Mouse (Mus musculus) adrenal gland, postnatal 4 days (tissue): ENCODE measurements at regions not wholly inside any gene's neighbourhood (a gene's known extent, or its start where the extent isn't known, plus 50 kb on each side); places are given as distances from the start of the nearest gene placed in this dataset.

ENCODE experiments used
- DNase-seq, 2 experiments: peaks; one replicate each; pipeline ENCODE4 v3.0.0; 2021 to 2022; ENCODE audit warnings: low spot score in 2 of 2, mixed read lengths in 2 of 2

GRCm38 (mm10) chr12:13100505-13101354 lies 148.3 kb downstream of the Ddx1 start:
- DNase-seq: peak in 1 of 2 experiments; percentile 17

- no peak for DNase-seq
Observed at GRCm38 (mm10) chr12:13094111-13094851, 152.6 kb upstream of the Mycn start.

GRCm38 (mm10) chr12:13085951-13086350 lies 144.2 kb upstream of the Mycn start:
- DNase-seq: no peak

- no peak for DNase-seq
Observed at GRCm38 (mm10) chr12:13085484-13085883, 143.8 kb upstream of the Mycn start.

GRCm38 (mm10) chr12:13083337-13084054 lies 141.8 kb upstream of the Mycn start:
- no peak for DNase-seq

- DNase-seq: no peak
Observed at GRCm38 (mm10) chr12:13080791-13081190, 139.1 kb upstream of the Mycn start.

- no peak for DNase-seq
Observed at GRCm38 (mm10) chr12:13079832-13080231, 138.1 kb upstream of the Mycn start.

- no peak for DNase-seq
Observed at GRCm38 (mm10) chr12:13077689-13078088, 136.0 kb upstream of the Mycn start.

GRCm38 (mm10) chr12:13076699-13077287 lies 135.1 kb upstream of the Mycn start:
- DNase-seq: no peak

GRCm38 (mm10) chr12:13073126-13073886 lies 131.6 kb upstream of the Mycn start:
- no peak for DNase-seq

- DNase-seq: no peak
Observed at GRCm38 (mm10) chr12:13067295-13067694, 125.6 kb upstream of the Mycn start.

- no peak for DNase-seq
Observed at GRCm38 (mm10) chr12:13066604-13067181, 125.0 kb upstream of the Mycn start.

GRCm38 (mm10) chr12:13059473-13059872 lies 117.8 kb upstream of the Mycn start:
- no peak for DNase-seq

- DNase-seq: no peak
Observed at GRCm38 (mm10) chr12:13056246-13056645, 114.5 kb upstream of the Mycn start.

- DNase-seq: no peak
Observed at GRCm38 (mm10) chr12:13054611-13055010, 112.9 kb upstream of the Mycn start.

- DNase-seq: no peak
Observed at GRCm38 (mm10) chr12:13053746-13054145, 112.0 kb upstream of the Mycn start.

GRCm38 (mm10) chr12:13052845-13053623 lies 111.3 kb upstream of the Mycn start:
- no peak for DNase-seq

GRCm38 (mm10) chr12:13052164-13052563 lies 110.5 kb upstream of the Mycn start:
- no peak for DNase-seq

GRCm38 (mm10) chr12:13049659-13050058 lies 107.9 kb upstream of the Mycn start:
- no peak for DNase-seq
